Mouse (Mus musculus) heart, postnatal 0 days (tissue): ENCODE data around the gene Cic. TPM values are rescaled to one million over a fixed set of nuclear protein-coding genes. Genes with fewer than 3 reads are reported as not detected.

Experiments used
- ATAC-seq: fragments of 200-750 bp; cut with Nextera tagmentation; 2 replicates; pipeline ENCODE4 v1.8.0; 2017; ENCODE audit warnings: low read depth, moderate number of reproducible peaks, moderate library complexity; ENCODE audit not compliant: insufficient read depth
- DNase-seq: peaks from one replicate; pipeline ENCODE4 v3.0.0-alpha.2; 2016; ENCODE audit warnings: low spot score
- H3K27ac ChIP-seq: fragments of 300-500 bp; sonication (generic); 2 replicates; pipeline ENCODE4 v1.5.1; 2014; ENCODE audit warnings: low read depth, mild to moderate bottlenecking
- H3K27me3 ChIP-seq: fragments of 300-500 bp; sonication (generic); 2 replicates; pipeline ENCODE4 v1.6.1; 2014; ENCODE audit warnings: low read length, mixed read lengths; ENCODE audit not compliant: control insufficient read depth, insufficient read depth
- H3K36me3 ChIP-seq: fragments of 300-500 bp; sonication (generic); replicated peaks from 2 replicates; pipeline ENCODE4 v1.6.1; 2014; ENCODE audit warnings: low read length, mixed read lengths; ENCODE audit not compliant: control insufficient read depth, insufficient read depth
- H3K4me1 ChIP-seq: fragments of 300-500 bp; sonication (generic); 2 replicates; pipeline ENCODE4 v1.6.1; 2014; ENCODE audit warnings: antibody characterized with exemption; ENCODE audit not compliant: control insufficient read depth, insufficient read depth
- H3K4me2 ChIP-seq: fragments of 300-500 bp; sonication (generic); 2 replicates; pipeline ENCODE4 v1.6.1; 2014; ENCODE audit warnings: low read depth, mild to moderate bottlenecking, low read length, moderate library complexity
- H3K4me3 ChIP-seq: fragments of 300-500 bp; sonication (generic); 2 replicates; pipeline ENCODE4 v1.5.1; 2014; ENCODE audit warnings: low read depth, low read length
- H3K9ac ChIP-seq: fragments of 300-500 bp; sonication (generic); replicated peaks from 2 replicates; pipeline ENCODE4 v1.6.1; 2014; ENCODE audit warnings: low read depth, low read length, mixed read lengths
- H3K9me3 ChIP-seq: fragments of 300-500 bp; sonication (generic); replicated peaks from 2 replicates; pipeline ENCODE4 v1.6.1; 2016; ENCODE audit warnings: low read length; ENCODE audit not compliant: control insufficient read depth
- CTCF ChIP-seq: IDR thresholded peaks from 2 replicates; pipeline ENCODE4 v1.5.1; 2016; ENCODE audit warnings: antibody characterized with exemption, control low read depth, low read depth
- EP300 ChIP-seq: IDR thresholded peaks from 2 replicates; pipeline ENCODE4 v1.6.1; 2016; ENCODE audit warnings: antibody characterized with exemption, low read depth
- WGBS: fragments of 180-500 bp; shearing (Covaris S2); extraction: QIAGEN DNeasy Blood & Tissue Kit; methylation state at CpG from one replicate; pipeline ENCODE4 v1.1.7; 2014; 5-methylcytosine and 5-hydroxymethylcytosine counted together
- polyA plus RNA-seq: library from polyadenylated mRNA; unstranded; fragments of >200 nt; fragmentation: Nextera tagmentation; extraction: Ambion mirVana; gene quantifications from 2 replicates; pipeline ENCODE4 v1.2.1, GENCODE M21; 2015
- total RNA-seq: library from RNA; depleted of rRNA; stranded (reverse); fragments of >200 nt; gene quantifications from 2 replicates; pipeline ENCODE4 v1.2.3, GENCODE M21; 2014; ENCODE audit warnings: low replicate concordance

Gene Cic
- total and polyA plus RNA-seq, 2 experiments from 2014 or later, result 16.9 to 63.0 TPM

- Histone ChIP-seq H3K4me1 (peaks cover 7% of the 10 kb centered on the region; the same call in 1 of the 2 replicates), H3K9me3 (no peaks in the 10 kb centered on the region), H3K27me3 (peaks cover 35% of the 10 kb centered on the region), H3K4me2 (no peak overlapping the region), H3K9ac (no peak overlapping the region), H3K27ac (no peak overlapping the region), H3K36me3 (no peaks in the 10 kb centered on the region), H3K4me3 (no peak overlapping the region)
- 69% methylated on average over 3 of the region's 3 CpGs for WGBS
- no peak for ATAC-seq
- no peak for DNase-seq
- no peak for TF ChIP-seq EP300
- no peak for TF ChIP-seq CTCF
Observed at GRCm38 (mm10) chr7:25303685-25304006, 36.1 kb downstream of the Cic start.

DNA sequence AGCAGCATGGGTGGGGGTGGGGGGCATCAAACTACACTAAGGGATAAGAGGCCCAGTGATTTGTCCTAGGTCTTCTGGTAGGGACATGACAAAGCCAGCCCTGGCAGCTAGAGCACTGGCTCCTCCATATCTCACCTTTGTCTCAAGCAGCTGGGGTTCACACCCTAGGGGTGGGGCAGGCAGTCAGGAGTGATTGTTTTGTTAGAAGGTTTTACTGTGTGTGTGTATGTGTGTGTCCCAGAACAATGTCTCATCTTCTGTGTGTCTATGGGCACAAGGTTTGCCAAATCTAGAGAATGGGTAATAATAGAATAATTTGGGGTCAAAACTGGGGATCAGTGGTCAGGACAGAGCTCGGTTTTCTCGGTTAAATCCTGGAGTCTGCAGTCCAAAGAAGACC is 38.0 kb downstream of the Cic start:
- DNase-seq (no peak), ATAC-seq (no peak)
- no peaks in the 10 kb centered on the region for H3K36me3 ChIP-seq
- no peak overlapping the region for H3K9ac ChIP-seq
- H3K9me3 ChIP-seq, result no peaks in the 10 kb centered on the region
- H3K4me3 ChIP-seq, result peak overlapping the region; percentile 50
- TF ChIP-seq CTCF (no peak), EP300 (no peak)
- 0% methylated on average over 2 of the region's 2 CpGs for WGBS
- H3K27ac ChIP-seq, result no peak overlapping the region
- H3K27me3 ChIP-seq, result peaks cover 41% of the 10 kb centered on the region
- peak overlapping the region; percentile 79 for H3K4me2 ChIP-seq
- H3K4me1 ChIP-seq, result peaks cover 7% of the 10 kb centered on the region; the same call in 1 of the 2 replicates

- TF ChIP-seq EP300 (no peak), CTCF (0 out of 2 replicates have a peak, but pooled peaks have one; percentile 1)
- Histone ChIP-seq H3K9me3 (no peaks in the 10 kb centered on the region), H3K4me2 (peak within 1 kb of the TSS; percentile 79), H3K27me3 (peaks cover 44% of the 10 kb centered on the region), H3K9ac (no peak within 1 kb of the TSS), H3K36me3 (no peaks in the 10 kb centered on the region), H3K4me3 (peak within 1 kb of the TSS; percentile 50), H3K4me1 (peaks cover 7% of the 10 kb centered on the region; the same call in 1 of the 2 replicates), H3K27ac (no peak within 1 kb of the TSS)
- WGBS, result under 1% methylated on average over 41 of the region's 47 CpGs
- DNase-seq, result peak; percentile 46
- peak; percentile 83 for ATAC-seq
Observed at GRCm38 (mm10) chr7:25305956-25306613, 38.6 kb downstream of the Cic start, which contains the start of gene Tmem145. Tmem145 (plus strand) TSS chr7:25306106.

DNA sequence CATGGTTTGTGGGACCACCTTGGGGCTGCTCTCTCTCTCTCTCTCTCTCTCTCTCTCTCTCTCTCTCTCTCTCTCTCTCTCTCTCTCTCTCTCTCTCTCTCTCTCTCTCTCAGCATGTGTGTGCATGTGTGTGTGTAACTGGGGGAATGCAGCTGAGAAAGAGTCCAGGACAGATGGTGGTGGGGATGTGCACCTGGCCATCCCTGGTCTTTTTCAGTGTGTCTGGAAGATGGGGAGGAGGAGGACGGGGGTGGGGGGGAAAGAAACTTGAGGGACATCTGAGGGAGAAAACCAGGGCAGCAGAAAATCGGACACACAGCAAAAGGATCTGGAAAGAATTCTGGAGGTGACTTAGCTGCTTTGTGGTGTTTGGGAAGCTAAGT is 39.1 kb downstream of the Cic start:
- ATAC-seq (no peak), DNase-seq (no peak)
- H3K9ac ChIP-seq, result no peak overlapping the region
- no peak overlapping the region for H3K4me3 ChIP-seq
- H3K9me3 ChIP-seq, result no peaks in the 10 kb centered on the region
- H3K36me3 ChIP-seq, result no peaks in the 10 kb centered on the region
- peaks cover 7% of the 10 kb centered on the region; the same call in 1 of the 2 replicates for H3K4me1 ChIP-seq
- H3K4me2 ChIP-seq, result no peak overlapping the region
- WGBS, result 43% methylated on average over 2 of the region's 2 CpGs
- H3K27ac ChIP-seq, result no peak overlapping the region
- TF ChIP-seq EP300, result no peak
- TF ChIP-seq CTCF, result no peak
- H3K27me3 ChIP-seq, result peaks cover 49% of the 10 kb centered on the region

GRCm38 (mm10) chr7:25308702-25309318 is 41.3 kb downstream of the Cic start:
- H3K4me3 ChIP-seq, result no peak overlapping the region
- no peak overlapping the region for H3K9ac ChIP-seq
- no peaks in the 10 kb centered on the region for H3K9me3 ChIP-seq
- no peak for TF ChIP-seq EP300
- TF ChIP-seq CTCF, result no peak
- no peak for DNase-seq
- H3K4me1 ChIP-seq, result peaks cover 7% of the 10 kb centered on the region; the same call in 1 of the 2 replicates
- no peak overlapping the region for H3K4me2 ChIP-seq
- 45% methylated on average over 17 of the region's 17 CpGs for WGBS
- H3K27ac ChIP-seq, result no peak overlapping the region
- H3K27me3 ChIP-seq, result peaks cover 71% of the 10 kb centered on the region
- ATAC-seq, result no peak
- no peaks in the 10 kb centered on the region for H3K36me3 ChIP-seq

- Histone ChIP-seq H3K4me3 (no peak overlapping the region), H3K27ac (no peak overlapping the region), H3K9me3 (no peaks in the 10 kb centered on the region), H3K4me2 (no peak overlapping the region), H3K9ac (no peak overlapping the region), H3K27me3 (peaks cover 77% of the 10 kb centered on the region), H3K36me3 (no peaks in the 10 kb centered on the region), H3K4me1 (peaks cover 7% of the 10 kb centered on the region; the same call in 1 of the 2 replicates)
- ATAC-seq (no peak), DNase-seq (no peak)
- 81% methylated on average over 9 of the region's 9 CpGs for WGBS
- TF ChIP-seq CTCF, result no peak
- TF ChIP-seq EP300, result no peak
Observed at GRCm38 (mm10) chr7:25309425-25309824, 41.9 kb downstream of the Cic start.
